Mouse (Mus musculus): ENCODE measurements at regions not wholly inside any gene's neighbourhood (a gene's known extent, or its start where the extent isn't known, plus 50 kb on each side); places are given as distances from the start of the nearest gene placed in this dataset.
"Not testable (repeated sequence)": the region's sequence is repeated elsewhere in the genome, so short reads cannot be mapped to it uniquely, and the experiment has no call there.

DNA sequence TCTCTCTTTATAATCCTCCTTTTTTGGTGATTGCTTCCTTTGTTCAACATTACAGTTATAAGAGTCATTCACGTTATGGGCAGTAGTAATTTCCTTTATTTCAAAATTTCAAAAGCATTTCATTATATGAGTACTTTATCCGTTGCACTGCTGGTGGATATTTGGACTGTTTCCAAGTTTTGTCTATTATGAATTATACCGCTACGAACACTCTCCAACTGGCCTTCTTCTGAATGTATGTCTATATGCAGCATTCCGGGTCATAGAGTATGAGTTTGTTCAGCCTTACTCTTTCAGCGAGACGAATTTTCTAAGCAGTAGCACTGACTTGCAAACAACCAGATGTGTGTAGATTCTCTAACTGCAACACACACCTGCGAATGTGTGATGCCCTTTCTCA, 57.8 kb downstream of the Dusp6 start:
- intact Hi-C loops (cut with DNase I): no loop called here

DNA sequence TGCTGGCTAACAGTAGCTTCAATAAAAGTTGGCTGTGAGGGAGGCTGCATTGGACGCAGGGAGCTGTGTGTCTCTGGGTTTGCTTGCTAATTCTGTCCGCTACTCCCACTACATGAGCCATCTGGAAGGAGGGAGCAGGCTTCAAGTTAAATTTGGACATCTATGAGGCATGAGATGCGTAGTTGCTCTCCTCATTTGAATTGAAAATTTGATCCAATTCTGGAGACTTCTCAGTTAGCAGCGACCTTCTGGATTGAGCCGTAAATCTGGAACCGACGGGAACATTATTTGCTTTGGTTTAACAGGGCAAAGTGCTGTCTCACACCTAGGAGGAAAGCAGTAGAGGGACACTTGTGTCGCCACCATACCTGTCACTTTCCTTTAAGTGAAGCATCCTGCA, 60.3 kb downstream of the Dusp6 start:
- intact Hi-C loops (cut with DNase I): no loop called here

DNA sequence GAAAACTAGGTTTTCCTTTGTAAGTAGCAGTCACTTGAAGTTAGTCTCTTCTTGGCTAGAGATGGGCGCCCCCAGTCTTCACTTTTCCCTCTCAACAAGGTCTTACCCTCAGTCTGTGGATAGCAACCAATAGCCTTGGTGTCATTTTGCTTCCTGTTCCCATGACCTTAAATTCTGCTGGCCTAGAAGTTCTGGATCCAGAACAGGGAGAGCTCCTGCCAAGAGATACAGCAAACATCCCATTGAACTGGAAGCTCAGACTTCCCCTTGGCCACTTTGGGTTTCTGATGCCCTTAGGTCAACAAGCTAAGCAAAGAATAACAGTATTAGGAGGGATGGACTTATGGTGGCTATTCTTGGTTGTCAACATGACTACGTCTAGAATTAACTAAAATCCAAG, 64.5 kb downstream of the Dusp6 start:
- intact Hi-C loops (cut with DNase I): loop anchor here (5.0 kb wide), 1 partner anchor 40 kb away; no protein-coding TSS in a partner anchor

DNA sequence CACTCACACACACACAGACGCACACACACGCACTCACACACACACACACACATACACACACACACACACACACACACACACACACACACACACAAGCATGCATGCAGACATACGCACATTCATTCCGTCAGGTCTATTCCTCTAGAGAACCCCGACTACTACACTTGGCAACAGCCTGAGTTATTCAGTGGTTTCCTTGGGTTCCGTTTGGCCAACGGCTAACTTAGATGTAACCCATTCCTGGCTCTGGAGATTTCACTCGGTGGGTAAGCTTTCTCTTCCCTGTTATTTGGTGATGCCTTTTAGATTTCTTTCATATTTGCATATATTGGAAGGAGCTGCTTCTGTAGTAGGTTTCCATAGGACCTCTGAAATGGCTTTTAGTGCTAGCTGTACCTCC, 65.5 kb downstream of the Dusp6 start:
- intact Hi-C loops (cut with DNase I): loop anchor here (5.0 kb wide), 1 partner anchor 41 kb away; no protein-coding TSS in a partner anchor

DNA sequence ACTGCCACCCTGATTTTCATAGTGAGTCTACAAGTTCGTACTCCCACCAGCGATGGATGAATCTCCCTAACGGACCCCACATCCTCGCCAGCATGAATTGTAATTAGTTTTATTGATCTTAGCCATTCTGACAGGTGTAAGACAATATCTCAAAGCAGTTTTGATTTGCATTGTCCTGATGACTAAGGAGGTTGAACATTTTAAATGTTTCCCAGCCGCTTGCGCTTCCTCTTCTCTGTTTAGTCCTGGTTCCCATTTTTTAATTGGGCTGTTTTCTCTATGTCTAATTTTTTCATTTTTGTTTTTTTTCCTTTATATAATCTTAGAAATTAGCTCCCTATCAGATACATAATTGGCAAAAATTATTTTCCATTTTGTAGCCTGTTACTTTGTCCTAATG, 66.4 kb downstream of the Dusp6 start:
- intact Hi-C loops (cut with DNase I): loop anchor here (5.0 kb wide), 1 partner anchor 42 kb away; no protein-coding TSS in a partner anchor

DNA sequence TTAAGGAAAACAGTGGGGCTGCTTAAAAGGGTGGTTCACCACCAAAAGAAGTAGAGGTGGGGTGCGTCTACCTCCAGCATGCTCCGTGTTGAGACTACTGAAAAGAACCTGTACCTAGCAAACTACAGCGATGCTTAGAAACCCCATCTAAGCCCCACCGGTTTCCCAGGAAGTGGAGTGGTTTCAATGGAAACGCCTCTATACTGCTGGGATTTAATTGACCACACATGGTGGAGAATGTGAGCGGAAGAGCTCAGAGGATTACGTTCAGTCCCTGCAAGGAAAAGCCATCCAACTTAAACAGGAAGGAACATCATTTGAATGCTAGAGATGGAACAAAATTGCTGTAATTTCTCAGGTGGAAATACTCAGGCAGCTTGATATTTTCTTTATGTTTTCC, 67.5 kb downstream of the Dusp6 start:
- intact Hi-C loops (cut with DNase I): no loop called here

DNA sequence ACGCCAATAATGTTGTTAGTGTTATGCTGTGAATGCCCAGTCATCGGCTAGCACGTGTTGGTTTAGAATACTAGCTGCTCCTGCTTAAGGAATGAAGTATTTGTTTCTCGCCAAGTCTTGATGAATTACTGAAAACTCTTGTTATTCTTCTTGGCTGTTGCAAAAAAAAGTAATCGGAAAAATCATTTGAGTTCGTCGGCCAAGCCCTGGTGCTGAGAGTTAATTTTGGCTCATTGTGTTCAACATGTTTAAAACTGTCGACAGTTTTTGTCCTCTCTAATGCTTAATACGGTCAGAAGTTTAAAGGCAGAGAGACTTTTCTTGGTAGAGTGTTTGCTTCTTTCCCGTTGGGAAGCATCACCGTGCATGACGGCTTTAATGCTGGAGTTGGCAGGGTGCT, 68.8 kb downstream of the Dusp6 start:
- intact Hi-C loops (cut with DNase I): loop anchor here (2.0 kb wide), 1 partner anchor 19 kb away; no protein-coding TSS in a partner anchor

DNA sequence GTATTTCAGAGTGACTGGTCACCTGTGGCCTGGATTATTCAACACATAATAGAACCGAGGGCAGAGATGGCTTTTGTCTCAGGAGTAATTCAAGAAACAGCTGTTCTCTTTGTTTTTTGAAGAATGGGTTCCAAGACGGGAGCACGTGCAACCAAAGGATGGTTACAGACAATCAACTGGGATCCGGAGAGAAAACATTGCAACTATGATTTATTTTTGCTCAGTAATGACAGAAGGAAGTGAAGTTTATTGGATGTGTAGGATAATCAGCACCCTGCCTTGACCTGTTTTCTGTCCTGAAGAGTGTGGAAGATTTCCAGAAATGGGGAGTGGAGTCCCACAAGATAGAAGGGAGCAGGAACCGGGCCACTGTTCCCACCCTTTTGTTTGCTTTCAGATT, 70.8 kb downstream of the Dusp6 start:
- intact Hi-C loops (cut with DNase I): loop anchor here (2.0 kb wide), 1 partner anchor 17 kb away; no protein-coding TSS in a partner anchor

DNA sequence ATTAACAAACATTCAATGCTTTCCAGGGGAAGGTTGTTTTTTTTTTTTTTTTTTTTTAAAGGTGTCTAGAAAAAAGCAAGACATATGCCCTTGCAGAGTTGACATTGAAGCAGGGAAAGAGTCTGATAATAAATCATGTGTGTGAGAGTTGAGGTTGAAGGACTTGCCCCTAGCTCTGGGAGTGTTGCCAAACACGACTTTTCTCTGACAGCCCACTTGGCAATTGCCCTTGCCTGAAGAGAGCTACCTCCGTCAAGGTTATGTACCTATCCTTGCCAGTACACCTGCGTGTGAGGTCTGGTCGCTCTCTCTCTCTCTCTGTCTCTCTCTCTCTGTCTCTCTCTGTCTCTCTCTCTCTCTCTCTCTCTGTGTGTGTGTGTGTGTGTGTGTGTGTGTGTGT, 73.1 kb downstream of the Dusp6 start:
- intact Hi-C loops (cut with DNase I): no loop called here

DNA sequence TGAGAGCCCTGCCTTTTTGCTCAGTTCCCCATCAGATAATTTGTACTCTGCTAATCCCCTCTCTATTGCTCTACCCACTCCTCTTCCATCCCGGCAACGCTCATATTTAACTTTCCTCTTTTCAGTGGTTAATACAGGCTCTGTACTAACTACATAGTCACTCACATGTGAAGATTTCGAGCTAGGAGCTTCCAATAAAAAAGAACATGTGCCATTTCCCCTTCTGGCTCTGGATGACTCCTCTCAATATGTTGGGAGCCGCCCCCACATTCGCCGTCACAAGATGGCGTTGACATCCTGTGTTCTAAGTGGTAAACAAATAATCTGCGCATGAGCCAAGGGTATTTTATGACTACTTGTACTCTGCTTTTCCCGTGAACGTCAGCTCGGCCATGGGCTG, 75.8 kb downstream of the Dusp6 start:
- intact Hi-C loops (cut with DNase I): not testable (repeated sequence)

DNA sequence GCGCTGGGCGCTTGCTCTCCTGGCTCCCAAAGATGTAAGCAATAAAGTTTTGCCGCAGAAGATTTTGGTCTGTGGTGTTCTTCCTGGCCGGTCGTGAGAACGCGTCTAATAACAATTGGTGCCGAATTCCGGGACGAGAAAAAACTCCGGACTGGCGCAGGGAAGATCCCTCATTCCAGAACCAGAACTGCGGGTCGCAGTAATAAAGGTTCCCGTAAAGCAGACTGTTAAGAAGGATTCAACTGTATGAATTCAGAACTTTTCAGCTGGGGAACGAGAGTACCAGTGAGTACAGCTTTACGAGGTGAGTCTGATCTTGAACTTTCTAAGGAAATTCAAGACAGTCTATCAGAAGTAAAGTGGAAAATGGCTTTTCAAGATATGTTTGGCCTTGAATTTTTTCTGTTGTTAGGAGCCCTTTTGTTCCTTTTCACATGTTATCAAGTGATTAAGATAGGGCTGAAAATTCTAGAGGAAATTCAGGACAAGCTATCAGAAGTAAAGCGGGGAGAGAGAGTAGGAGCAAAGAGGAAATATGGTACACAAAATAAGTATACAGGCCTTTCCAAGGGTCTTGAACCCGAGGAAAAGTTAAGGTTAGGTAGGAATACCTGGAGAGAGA, 76.4 kb downstream of the Dusp6 start:
- intact Hi-C loops (cut with DNase I): not testable (repeated sequence)

DNA sequence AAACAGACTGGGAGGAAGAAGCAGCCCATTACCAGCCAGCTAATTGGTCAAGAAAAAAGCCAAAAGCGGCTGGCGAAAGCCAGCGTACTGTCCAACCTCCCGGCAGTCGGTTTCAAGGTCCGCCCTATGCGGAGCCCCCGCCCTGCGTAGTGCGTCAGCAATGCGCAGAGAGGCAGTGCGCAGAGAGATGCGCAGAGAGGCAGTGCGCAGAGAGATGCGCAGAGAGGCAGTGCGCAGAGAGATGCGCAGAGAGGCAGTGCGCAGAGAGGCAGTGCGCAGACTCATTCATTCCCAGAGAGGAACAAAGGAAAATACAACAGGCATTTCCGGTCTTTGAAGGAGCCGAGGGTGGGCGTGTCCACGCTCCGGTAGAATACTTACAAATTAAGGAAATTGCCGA, 77.0 kb downstream of the Dusp6 start:
- intact Hi-C loops (cut with DNase I): not testable (repeated sequence)

DNA sequence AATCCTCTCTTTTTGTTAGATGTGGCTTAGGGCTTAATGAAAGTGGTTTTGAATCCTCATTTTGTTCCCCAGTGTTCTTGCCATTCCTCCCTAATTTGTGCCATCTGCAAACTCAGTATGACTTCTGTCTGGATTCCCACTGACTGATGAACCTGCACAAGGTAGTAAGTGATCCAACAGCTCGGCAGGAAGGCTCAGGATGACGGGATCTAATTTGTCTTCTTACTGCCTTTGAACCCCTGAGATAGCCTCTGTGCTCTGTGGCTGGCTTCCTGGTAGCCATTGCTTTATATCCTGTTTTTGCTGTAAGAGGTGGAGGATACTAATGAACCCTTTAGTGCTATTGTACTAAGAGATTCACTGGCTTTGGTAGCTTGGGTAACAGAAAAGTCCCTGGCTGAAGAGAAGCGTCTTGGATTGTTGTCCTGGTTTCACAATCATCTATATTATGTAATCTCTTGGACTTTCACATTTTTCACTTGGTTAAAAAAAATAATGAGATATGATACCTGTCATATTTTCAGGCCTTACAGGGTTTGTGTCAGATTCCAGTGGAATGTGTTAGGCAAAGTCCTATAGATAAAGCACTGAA, 86.2 kb downstream of the Dusp6 start:
- intact Hi-C loops (cut with DNase I): no loop called here

DNA sequence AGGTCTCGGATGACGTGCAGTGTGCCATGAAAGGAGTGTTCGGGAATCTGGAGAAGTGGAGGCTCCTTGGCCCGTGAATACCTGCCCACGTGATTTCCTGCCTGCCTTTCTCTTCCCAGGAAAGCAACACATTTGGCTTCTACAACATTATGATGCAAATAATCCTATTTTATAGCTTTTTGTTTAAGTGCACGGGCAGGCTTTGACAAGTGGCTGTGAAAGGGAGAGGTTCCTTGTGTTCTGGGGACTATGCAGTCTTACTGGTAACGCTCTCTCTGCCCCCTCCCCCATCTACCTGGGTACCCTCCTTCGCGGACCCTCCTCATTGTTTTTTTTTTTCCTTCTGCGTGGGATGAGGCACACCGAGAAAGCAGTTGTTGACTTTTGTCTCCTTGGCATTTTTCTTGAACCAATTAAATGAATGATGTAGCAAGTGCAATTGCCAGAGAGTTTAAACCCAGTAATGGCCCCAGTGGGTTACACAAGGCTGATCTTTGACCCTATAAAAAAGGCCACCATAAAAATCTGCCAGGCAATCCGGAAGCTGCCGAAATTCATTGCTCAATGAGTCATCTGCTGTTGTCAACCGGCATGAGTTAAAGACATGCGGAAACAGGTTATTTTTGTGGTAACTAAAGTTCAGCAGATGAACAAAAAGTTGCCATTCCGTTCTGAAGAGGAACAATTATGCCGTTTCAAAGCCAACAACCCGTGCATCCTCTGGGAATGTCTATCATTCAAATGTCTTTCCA, 90.7 kb downstream of the Dusp6 start:
- intact Hi-C loops (cut with DNase I): no loop called here

DNA sequence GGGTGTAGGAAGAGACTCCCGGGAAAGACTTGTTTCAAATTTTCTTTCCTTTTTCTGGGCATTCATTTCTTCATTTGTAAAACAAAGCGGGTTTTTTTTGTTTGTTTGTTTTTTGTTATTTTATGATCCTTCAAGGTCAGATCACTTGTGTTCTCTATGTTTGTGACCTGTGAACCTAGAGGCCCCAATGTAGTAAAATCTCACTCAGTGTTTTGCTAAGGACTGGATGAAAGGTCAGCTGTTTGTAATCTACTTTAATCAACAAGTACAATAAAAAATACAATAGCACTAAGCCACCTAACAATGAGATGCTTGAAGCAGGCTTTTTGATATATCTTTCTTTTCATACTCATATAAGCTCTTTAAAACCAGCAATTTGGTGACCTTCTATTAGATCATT, 91.3 kb downstream of the Dusp6 start:
- intact Hi-C loops (cut with DNase I): no loop called here

DNA sequence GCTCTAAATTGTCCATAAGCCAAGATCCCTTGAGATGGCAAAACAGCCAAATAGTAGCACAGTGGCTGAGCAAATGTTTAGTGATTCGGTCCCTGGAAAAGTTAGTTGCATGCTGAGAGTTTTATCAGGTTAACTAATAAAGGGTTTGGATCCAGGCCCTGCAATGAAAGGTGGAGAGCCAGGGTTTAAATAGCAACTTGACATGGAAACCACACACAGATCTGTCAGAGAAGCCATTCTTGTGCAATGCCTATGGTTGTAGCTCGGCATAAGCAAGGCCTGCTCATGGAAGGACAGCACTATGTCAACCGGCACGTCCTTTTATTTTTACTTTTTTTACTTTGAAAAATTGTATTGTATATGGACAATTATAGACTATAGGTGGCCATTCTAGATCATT, 92.3 kb downstream of the Dusp6 start:
- intact Hi-C loops (cut with DNase I): no loop called here

DNA sequence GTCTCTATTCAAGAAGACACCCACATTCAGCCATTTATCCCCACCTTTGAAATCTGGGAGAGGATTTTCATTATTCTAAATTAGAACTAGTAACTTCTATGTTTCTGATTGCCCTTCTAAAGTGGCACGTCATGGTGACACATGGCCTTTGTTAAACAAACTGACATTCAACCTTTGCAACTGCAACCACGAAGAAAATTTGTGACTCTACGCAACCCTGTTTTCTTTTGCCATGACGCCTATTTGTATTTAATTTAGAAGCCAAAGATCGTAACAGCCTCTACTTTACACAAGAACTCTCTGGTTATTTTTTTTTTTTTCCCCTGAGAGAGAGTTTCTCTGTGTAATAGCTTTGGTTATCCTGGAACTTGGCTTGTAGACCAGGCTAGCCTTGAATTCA, 93.2 kb downstream of the Dusp6 start:
- intact Hi-C loops (cut with DNase I): no loop called here

DNA sequence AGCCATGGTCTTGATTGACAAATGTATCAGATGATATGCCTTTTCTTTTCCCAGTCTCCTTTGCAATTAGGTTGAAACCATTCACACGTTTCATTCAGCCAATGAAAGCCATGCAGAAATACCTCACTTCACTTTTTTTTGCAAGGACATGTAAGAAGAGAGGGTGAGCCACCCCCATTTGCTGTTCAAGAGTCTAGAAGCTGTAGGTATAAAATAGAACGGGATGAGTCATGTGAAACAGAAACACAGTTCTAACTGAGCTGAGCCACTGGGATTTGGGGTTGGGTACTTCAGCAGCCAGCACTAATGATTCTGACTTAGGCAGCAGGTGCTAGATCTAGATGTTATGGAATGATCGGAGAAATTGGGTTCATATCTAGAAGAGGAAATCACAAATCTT, 93.9 kb downstream of the Dusp6 start:
- intact Hi-C loops (cut with DNase I): no loop called here

DNA sequence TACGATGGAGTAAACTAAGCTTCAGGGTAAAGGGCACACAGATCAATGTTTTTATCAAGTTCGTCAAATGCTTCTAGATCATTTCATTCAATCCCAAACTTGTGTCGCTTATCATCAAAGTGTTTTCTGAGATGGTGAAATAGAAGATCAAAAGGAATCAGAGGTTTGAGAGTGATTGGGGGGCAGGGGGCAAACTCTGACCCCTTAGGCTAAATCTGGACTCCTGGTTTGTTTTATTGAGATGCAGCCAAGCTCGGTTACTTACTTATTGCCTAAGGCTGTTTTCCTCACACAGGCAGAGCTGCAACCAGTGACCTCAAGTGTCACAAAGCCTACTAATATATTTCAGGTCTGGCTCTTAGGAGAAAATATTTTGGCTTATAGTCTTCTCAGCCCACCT, 94.3 kb downstream of the Dusp6 start:
- intact Hi-C loops (cut with DNase I): no loop called here

DNA sequence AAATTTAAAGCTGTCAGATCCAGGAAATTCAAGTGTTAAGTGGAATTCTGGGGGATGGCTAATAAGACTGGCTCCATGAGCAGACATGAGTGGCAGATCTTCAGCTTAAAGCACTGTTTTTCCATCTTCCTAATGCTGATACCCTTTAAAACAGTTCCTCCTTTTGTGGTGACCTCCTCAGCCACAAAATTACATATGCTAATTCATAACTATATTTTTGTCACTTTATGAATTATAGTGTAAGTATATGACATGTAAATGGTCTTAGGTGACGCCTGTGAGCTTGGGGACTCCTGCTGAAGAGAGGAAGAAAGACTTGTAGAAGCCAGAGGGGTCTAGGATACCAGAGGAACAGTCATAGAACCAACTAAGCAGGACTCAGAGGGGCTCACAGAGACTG, 95.2 kb downstream of the Dusp6 start:
- intact Hi-C loops (cut with DNase I): no loop called here

DNA sequence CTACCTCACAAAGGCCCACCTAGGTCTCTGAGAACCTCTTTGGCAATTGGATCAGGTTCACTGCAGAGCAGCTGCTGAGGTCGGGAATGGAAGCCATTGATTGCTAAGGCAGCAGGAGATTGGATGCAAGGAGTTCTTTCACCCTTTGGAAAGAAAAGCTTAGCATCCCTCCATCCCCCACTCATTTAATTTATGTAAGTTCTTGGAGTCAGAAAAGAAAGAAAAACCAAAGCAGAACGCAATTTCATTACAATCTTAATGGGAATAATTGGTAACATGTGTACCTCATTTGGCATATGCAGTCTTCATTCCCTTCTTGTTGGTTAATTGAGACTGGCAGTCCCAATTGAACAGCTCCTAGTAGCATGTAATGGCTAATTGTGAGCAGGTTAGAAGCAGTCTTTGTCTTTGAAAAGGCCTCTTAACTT, 96.4 kb downstream of the Dusp6 start:
- intact Hi-C loops (cut with DNase I): no loop called here

DNA sequence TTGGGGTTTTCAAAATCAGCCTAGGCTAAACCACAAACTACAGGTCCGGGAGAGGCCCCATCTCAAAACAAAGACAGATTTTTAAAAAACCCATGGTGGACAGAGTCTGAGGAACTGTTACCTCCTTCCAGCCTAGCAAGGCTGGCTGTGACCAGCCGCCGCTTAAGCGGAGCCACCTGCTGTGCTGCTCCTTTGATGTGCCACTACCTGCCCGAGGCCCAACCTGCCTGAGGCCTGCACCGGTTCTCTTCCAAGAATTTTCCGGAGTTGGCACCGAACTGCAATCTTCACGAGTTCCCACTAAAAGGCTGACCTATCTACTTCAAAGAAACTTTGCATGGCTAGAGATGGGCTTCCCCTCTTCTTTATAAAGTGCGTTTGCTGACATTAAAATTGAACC, 97.6 kb downstream of the Dusp6 start:
- intact Hi-C loops (cut with DNase I): not testable (repeated sequence)

All from adrenal gland (tissue).